Mouse (Mus musculus) stomach, embryonic 16.5 days (tissue): ENCODE measurements around the gene Rps6. TPM values are rescaled to one million over a fixed set of nuclear protein-coding genes. Genes with fewer than 3 reads are reported as not detected.
A peak's percentile ranks its signal among the peaks of the same experiment; 100 is the strongest.
"Not testable (repeated sequence)": the region's sequence is repeated elsewhere in the genome, so short reads cannot be mapped to it uniquely, and the experiment has no call there.

Experiments
- ATAC-seq: fragments of 200-750 bp; cut with Nextera tagmentation; 2 replicates; pipeline ENCODE4 v1.8.0; 2017; ENCODE audit warnings: moderate number of reproducible peaks, moderate TSS enrichment; ENCODE audit not compliant: insufficient read depth, low FRiP score
- H3K27ac ChIP-seq: fragments of 300-500 bp; sonication (generic); 2 replicates; pipeline ENCODE4 v1.5.1; 2014; ENCODE audit warnings: low read length
- H3K27me3 ChIP-seq: fragments of 300-500 bp; sonication (generic); 2 replicates; pipeline ENCODE4 v1.6.1; 2014; ENCODE audit warnings: low read length, control low read depth, mixed read lengths; ENCODE audit not compliant: control insufficient read depth, insufficient read depth
- H3K36me3 ChIP-seq: fragments of 300-500 bp; sonication (generic); 2 replicates; pipeline ENCODE4 v1.6.1; 2014; ENCODE audit warnings: low read length; ENCODE audit not compliant: control insufficient read depth, insufficient read depth
- H3K4me1 ChIP-seq: fragments of 300-500 bp; sonication (generic); 2 replicates; pipeline ENCODE4 v1.6.1; 2014; ENCODE audit warnings: low read length, control low read depth, mixed read lengths; ENCODE audit not compliant: control insufficient read depth, insufficient read depth
- H3K4me2 ChIP-seq: fragments of 300-500 bp; sonication (generic); 2 replicates; pipeline ENCODE4 v1.6.1; 2014; ENCODE audit warnings: low read depth, low read length, mixed read lengths
- H3K4me3 ChIP-seq: fragments of 300-500 bp; sonication (generic); replicated peaks from 2 replicates; pipeline ENCODE4 v1.5.1; 2014; ENCODE audit warnings: mild to moderate bottlenecking, low read length
- H3K9ac ChIP-seq: fragments of 300-500 bp; sonication (generic); 2 replicates; pipeline ENCODE4 v1.6.1; 2014; ENCODE audit warnings: low read length
- H3K9me3 ChIP-seq: fragments of 300-500 bp; sonication (generic); replicated peaks from 2 replicates; pipeline ENCODE4 v1.6.1; 2016; ENCODE audit warnings: low read length, control low read depth; ENCODE audit not compliant: control insufficient read depth
- WGBS: fragments of 180-500 bp; shearing (Covaris S2); extraction: QIAGEN DNeasy Blood & Tissue Kit; methylation state at CpG from one replicate; pipeline ENCODE4 v1.1.7; 2014; 5-methylcytosine and 5-hydroxymethylcytosine counted together
- polyA plus RNA-seq: library from polyadenylated mRNA; unstranded; fragments of >200 nt; fragmentation: Nextera tagmentation; extraction: Ambion mirVana; gene quantifications from 2 replicates; pipeline ENCODE4 v1.2.1, GENCODE M21; 2015

Gene Rps6
- polyA plus RNA-seq, 1 experiment from 2014 or later, result 729 TPM

GRCm38 (mm10) chr4:86858070-86858440, 843 bp upstream of the Rps6 start:
- Histone ChIP-seq H3K27ac (no peak overlapping the region), H3K4me1 (peaks cover 5% of the 10 kb centered on the region), H3K27me3 (no peaks in the 10 kb centered on the region), H3K9me3 (no peaks in the 10 kb centered on the region), H3K9ac (peak overlapping the region; percentile 79), H3K36me3 (peaks cover 22% of the 10 kb centered on the region), H3K4me3 (peak overlapping the region; percentile 98), H3K4me2 (peak overlapping the region; percentile 83)
- no peak for ATAC-seq
- WGBS, result 52% methylated on average over 12 of the region's 12 CpGs

- WGBS, result under 1% methylated on average over 50 of the region's 50 CpGs
- Histone ChIP-seq H3K36me3 (peaks cover 28% of the 10 kb centered on the region), H3K27ac (peak overlapping the region; percentile 94), H3K4me1 (peaks cover 5% of the 10 kb centered on the region), H3K4me3 (peak overlapping the region; percentile 98), H3K4me2 (peak overlapping the region; percentile 73), H3K9me3 (no peaks in the 10 kb centered on the region), H3K27me3 (no peaks in the 10 kb centered on the region), H3K9ac (peak overlapping the region; percentile 100)
- no peak for ATAC-seq
These were observed 704 bp downstream of the Rps6 start for GRCm38 (mm10) chr4:86856304-86857112.

DNA sequence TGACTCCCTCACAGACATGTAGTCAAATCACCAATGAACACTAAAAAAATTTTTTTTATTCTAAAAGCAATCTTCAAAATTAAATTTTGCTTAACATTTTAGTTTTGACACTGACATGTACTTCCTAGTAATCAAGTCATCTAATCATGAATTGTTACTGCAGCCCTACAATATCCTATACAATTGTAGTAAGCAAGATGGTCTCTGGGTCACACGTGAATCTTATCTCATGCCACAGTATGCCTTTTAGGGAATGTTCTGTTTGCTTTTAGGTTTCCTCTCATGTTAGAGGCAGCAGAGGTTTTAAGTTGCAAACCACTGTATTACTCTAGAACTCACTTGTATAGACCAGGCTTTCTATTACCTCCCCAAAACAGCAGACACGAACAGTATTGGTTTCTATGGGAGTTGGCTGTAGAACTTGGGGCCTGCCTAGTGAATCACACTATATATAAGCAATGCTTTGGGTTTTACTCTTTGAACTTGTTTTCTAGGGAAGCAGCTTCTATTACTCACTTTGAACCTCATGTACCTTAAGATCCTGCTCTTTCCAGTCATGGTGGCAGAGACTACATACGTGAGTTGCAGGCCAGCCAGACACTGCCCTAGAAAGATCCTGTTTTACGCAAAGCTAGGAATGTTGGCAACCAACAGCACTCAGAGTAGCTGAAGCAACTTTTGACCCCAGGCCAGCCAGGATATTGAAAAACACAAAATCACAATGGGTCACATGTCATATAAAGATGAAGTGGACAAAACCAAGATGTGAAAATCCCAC, 4.2 kb downstream of the Rps6 start:
- no peak for ATAC-seq
- Histone ChIP-seq H3K27ac (no peak overlapping the region), H3K9ac (no peak overlapping the region), H3K27me3 (no peaks in the 10 kb centered on the region), H3K4me1 (peaks cover 5% of the 10 kb centered on the region; the same call in 1 of the 2 replicates), H3K9me3 (no peaks in the 10 kb centered on the region), H3K36me3 (peaks cover 28% of the 10 kb centered on the region), H3K4me2 (no peak overlapping the region), H3K4me3 (no peak overlapping the region)
- 83% methylated on average over 4 of the region's 4 CpGs for WGBS

DNA sequence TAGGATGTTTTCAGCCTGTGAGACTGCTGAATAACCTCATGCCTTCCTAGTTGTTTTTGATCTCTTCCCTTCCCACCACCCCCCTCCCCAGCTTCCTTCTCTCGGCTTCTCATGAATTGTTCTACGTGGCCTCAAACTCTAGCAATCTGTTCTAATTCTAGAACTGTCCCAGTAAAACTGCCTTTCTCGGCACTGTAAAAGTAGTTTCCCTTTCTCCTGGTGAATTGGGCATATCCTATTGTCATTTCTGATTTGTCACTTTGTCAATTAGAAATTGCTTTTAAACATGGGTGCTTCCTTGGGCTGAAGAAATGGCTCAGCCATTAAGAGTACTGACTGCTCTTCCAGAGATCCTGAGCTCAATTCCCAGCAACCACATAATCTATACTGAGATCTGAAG, 5.2 kb downstream of the Rps6 start:
- 71% methylated on average over 3 of the region's 3 CpGs for WGBS
- peaks cover 28% of the 10 kb centered on the region for H3K36me3 ChIP-seq

GRCm38 (mm10) chr4:86851331-86851730, 5.9 kb downstream of the Rps6 start:
- Histone ChIP-seq H3K9ac (no peak overlapping the region), H3K4me1 (peaks cover 5% of the 10 kb centered on the region; the same call in 1 of the 2 replicates), H3K4me3 (no peak overlapping the region), H3K36me3 (peaks cover 28% of the 10 kb centered on the region), H3K27me3 (no peaks in the 10 kb centered on the region), H3K9me3 (no peaks in the 10 kb centered on the region), H3K4me2 (no peak overlapping the region), H3K27ac (no peak overlapping the region)
- WGBS, result 76% methylated on average over 2 of the region's 2 CpGs
- ATAC-seq, result no peak

More for the DNA sequence above, 5.2 kb downstream of the Rps6 start:
- Histone ChIP-seq H3K4me3 (no peak overlapping the region), H3K27me3 (no peaks in the 10 kb centered on the region), H3K4me1 (peaks cover 5% of the 10 kb centered on the region; the same call in 1 of the 2 replicates), H3K27ac (no peak overlapping the region), H3K9ac (no peak overlapping the region), H3K4me2 (no peak overlapping the region), H3K9me3 (no peaks in the 10 kb centered on the region)
- ATAC-seq, result no peak

DNA sequence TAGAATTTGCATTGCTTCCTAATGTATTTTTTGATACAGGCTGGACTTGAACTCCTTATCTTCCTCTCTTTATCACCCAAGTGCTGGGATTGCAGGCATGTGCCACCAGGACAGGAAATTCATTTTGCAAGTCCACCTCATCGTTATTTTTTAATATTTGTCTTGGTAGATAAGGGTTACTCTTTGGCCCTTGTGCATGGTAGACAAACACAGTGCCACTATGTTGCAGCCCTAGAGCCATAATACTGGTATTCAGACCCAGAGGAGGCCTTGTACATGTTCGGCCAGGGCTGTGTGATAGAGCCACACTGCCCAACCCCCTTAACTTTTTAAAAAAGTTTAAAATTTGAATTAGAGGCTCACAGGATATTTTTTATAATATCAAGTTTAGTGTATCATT, 10.0 kb downstream of the Rps6 start:
- no peak overlapping the region for H3K4me2 ChIP-seq
- H3K36me3 ChIP-seq, result peaks cover 13% of the 10 kb centered on the region; the same call in 1 of the 2 replicates
- ATAC-seq, result peak; percentile 64; the same call in 1 of the 2 replicates

GRCm38 (mm10) chr4:86845384-86845783, 11.8 kb downstream of the Rps6 start:
- H3K36me3 ChIP-seq, result peaks cover 21% of the 10 kb centered on the region; the same call in 1 of the 2 replicates
- no peaks in the 10 kb centered on the region for H3K4me1 ChIP-seq
- no peaks in the 10 kb centered on the region for H3K27me3 ChIP-seq
- no peaks in the 10 kb centered on the region for H3K9me3 ChIP-seq
- WGBS, result 94% methylated on average over 3 of the region's 3 CpGs
- peak; percentile 37; the same call in 1 of the 2 replicates for ATAC-seq
- H3K4me2 ChIP-seq, result no peak overlapping the region
- H3K4me3 ChIP-seq, result no peak overlapping the region
- H3K9ac ChIP-seq, result no peak overlapping the region
- H3K27ac ChIP-seq, result no peak overlapping the region

More for the DNA sequence above, 10.0 kb downstream of the Rps6 start:
- 67% methylated on average over 2 of the region's 2 CpGs for WGBS
- Histone ChIP-seq H3K27me3 (no peaks in the 10 kb centered on the region), H3K27ac (no peak overlapping the region), H3K4me3 (no peak overlapping the region), H3K9me3 (no peaks in the 10 kb centered on the region), H3K9ac (no peak overlapping the region), H3K4me1 (no peaks in the 10 kb centered on the region)

- H3K4me1 ChIP-seq, H3K27ac ChIP-seq, H3K27me3 ChIP-seq, H3K9me3 ChIP-seq, H3K4me3 ChIP-seq, H3K4me2 ChIP-seq, H3K9ac ChIP-seq, ATAC-seq: not testable (repeated sequence)
- peaks cover 32% of the 10 kb centered on the region for H3K36me3 ChIP-seq
- 100% methylated on average over 2 of the region's 2 CpGs for WGBS
These were observed 16.1 kb downstream of the Rps6 start for GRCm38 (mm10) chr4:86841141-86841540.

- no peaks in the 10 kb centered on the region for H3K27me3 ChIP-seq
- ATAC-seq, result no peak
- no peaks in the 10 kb centered on the region for H3K9me3 ChIP-seq
- 96% methylated on average over 2 of the region's 2 CpGs for WGBS
- H3K4me3 ChIP-seq, result no peak overlapping the region
- no peak overlapping the region for H3K9ac ChIP-seq
- no peaks in the 10 kb centered on the region for H3K4me1 ChIP-seq
- no peak overlapping the region for H3K4me2 ChIP-seq
- peaks cover 14% of the 10 kb centered on the region for H3K36me3 ChIP-seq
- H3K27ac ChIP-seq, result no peak overlapping the region
These were observed 25.3 kb downstream of the Rps6 start for GRCm38 (mm10) chr4:86831896-86832295.
